Mouse (Mus musculus) lung, postnatal 0 days (tissue): ENCODE results near the gene Pgbd5. TPM values are rescaled to one million over a fixed set of nuclear protein-coding genes. Genes with fewer than 3 reads are reported as not detected.

ENCODE experiments used
- ATAC-seq: fragments of 200-750 bp; cut with Nextera tagmentation; 2 replicates; pipeline ENCODE4 v1.8.0; 2017; ENCODE audit warnings: moderate library complexity
- DNase-seq: peaks from one replicate; pipeline ENCODE4 v3.0.0-alpha.2; 2016; ENCODE audit warnings: low spot score
- H3K27ac ChIP-seq: fragments of 300-500 bp; sonication (generic); 2 replicates; pipeline ENCODE4 v1.5.1; 2014; ENCODE audit warnings: antibody characterized with exemption, mild to moderate bottlenecking, low read length, mixed read lengths
- H3K27me3 ChIP-seq: fragments of 300-500 bp; sonication (generic); replicated peaks from 2 replicates; pipeline ENCODE4 v1.6.1; 2014; ENCODE audit warnings: low read length, mixed read lengths; ENCODE audit not compliant: insufficient read depth
- H3K36me3 ChIP-seq: fragments of 300-500 bp; sonication (generic); 2 replicates; pipeline ENCODE4 v1.6.1; 2014; ENCODE audit warnings: low read length, mixed read lengths; ENCODE audit not compliant: insufficient read depth
- H3K4me1 ChIP-seq: fragments of 300-500 bp; sonication (generic); 2 replicates; pipeline ENCODE4 v1.6.1; 2014; ENCODE audit warnings: antibody characterized with exemption, low read depth, low read length, mixed read lengths; ENCODE audit not compliant: insufficient read depth
- H3K4me2 ChIP-seq: fragments of 300-500 bp; sonication (generic); replicated peaks from 2 replicates; pipeline ENCODE4 v1.6.1; 2014; ENCODE audit warnings: low read depth, mild to moderate bottlenecking, low read length, moderate library complexity, mixed read lengths
- H3K4me3 ChIP-seq: fragments of 300-500 bp; sonication (generic); 2 replicates; pipeline ENCODE4 v1.5.1; 2014; ENCODE audit warnings: low read depth, low read length
- H3K9ac ChIP-seq: fragments of 300-500 bp; sonication (generic); replicated peaks from 2 replicates; pipeline ENCODE4 v1.6.1; 2014; ENCODE audit warnings: low read depth, mild to moderate bottlenecking
- H3K9me3 ChIP-seq: fragments of 300-500 bp; sonication (generic); 2 replicates; pipeline ENCODE4 v1.6.1; 2016; ENCODE audit warnings: low read length, mixed read lengths
- CTCF ChIP-seq: IDR thresholded peaks from 2 replicates; pipeline ENCODE4 v1.5.1; 2016; ENCODE audit warnings: antibody characterized with exemption, mild to moderate bottlenecking
- EP300 ChIP-seq: IDR thresholded peaks from 2 replicates; pipeline ENCODE4 v1.6.1; 2016; ENCODE audit warnings: antibody characterized with exemption, mild to moderate bottlenecking, control low read depth
- WGBS: fragments of 180-500 bp; shearing (Covaris S2); extraction: QIAGEN DNeasy Blood & Tissue Kit; methylation state at CpG from one replicate; pipeline ENCODE4 v1.1.7; 2014; 5-methylcytosine and 5-hydroxymethylcytosine counted together
- polyA plus RNA-seq: library from polyadenylated mRNA; unstranded; fragments of >200 nt; fragmentation: Nextera tagmentation; extraction: Ambion mirVana; gene quantifications from 2 replicates; pipeline ENCODE4 v1.2.1, GENCODE M21; 2015

The Pgbd5 gene
- polyA plus RNA-seq, 1 experiment from 2014 or later = 5.6 TPM

DNA sequence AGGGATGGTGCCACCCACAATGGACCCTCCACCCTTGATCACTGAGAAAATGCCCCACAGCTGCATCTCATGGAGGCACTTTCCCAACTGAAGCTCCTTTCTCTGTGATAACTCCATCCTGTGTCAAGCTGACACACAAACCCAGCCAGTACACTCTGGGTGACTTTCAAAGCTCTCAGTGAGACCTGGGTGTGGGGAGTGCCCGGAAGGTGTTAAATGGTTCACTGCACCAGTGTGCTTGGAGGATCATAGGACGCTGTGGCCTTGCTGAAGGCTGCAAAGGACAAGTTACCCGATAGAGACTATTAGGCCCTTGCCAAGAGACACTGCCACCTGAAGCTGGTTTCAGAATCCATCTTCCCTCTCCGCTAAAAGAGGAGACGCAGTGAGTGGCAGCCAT lies 36.2 kb upstream of the Pgbd5 start:
- TF ChIP-seq EP300 (no peak), CTCF (no peak)
- no peak overlapping the region for H3K9ac ChIP-seq
- H3K4me1 ChIP-seq = no peaks in the 10 kb centered on the region
- H3K4me3 ChIP-seq = no peak overlapping the region
- no peaks in the 10 kb centered on the region for H3K36me3 ChIP-seq
- no peaks in the 10 kb centered on the region for H3K9me3 ChIP-seq
- H3K4me2 ChIP-seq = no peak overlapping the region
- H3K27ac ChIP-seq = no peak overlapping the region
- DNase-seq (no peak), ATAC-seq (no peak)
- H3K27me3 ChIP-seq = no peaks in the 10 kb centered on the region
- 78% methylated on average over 5 of the region's 5 CpGs for WGBS

DNA sequence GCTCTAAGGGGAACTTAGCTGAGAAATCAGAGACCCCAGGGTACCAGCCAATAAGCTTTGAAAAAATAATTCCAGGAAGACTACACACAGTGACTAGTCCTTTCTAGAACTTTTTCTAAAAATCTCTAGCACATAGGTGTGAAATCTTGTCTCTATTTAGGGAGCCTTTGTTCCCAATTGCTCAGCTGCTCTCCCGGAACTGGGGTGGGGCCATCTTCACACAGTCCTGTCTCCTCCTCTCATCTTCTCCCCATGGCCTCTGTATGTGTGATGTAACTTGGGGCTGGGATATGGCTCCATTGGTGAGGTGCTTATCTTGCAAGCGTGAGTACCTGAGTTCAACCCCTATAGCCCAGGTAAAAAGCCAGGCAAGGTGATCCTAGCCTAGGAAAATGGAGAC lies 25.2 kb upstream of the Pgbd5 start:
- H3K9me3 ChIP-seq = no peaks in the 10 kb centered on the region
- 58% methylated on average over 2 of the region's 2 CpGs for whole genome bisulfite sequencing
- H3K4me1 ChIP-seq = no peaks in the 10 kb centered on the region
- ATAC-seq (no peak), DNase-seq (no peak)
- TF ChIP-seq CTCF = no peak
- no peak for TF ChIP-seq EP300
- H3K4me2 ChIP-seq = no peak overlapping the region
- no peaks in the 10 kb centered on the region for H3K36me3 ChIP-seq
- H3K9ac ChIP-seq = no peak overlapping the region
- no peaks in the 10 kb centered on the region for H3K27me3 ChIP-seq
- H3K27ac ChIP-seq = no peak overlapping the region
- H3K4me3 ChIP-seq = no peak overlapping the region

DNA sequence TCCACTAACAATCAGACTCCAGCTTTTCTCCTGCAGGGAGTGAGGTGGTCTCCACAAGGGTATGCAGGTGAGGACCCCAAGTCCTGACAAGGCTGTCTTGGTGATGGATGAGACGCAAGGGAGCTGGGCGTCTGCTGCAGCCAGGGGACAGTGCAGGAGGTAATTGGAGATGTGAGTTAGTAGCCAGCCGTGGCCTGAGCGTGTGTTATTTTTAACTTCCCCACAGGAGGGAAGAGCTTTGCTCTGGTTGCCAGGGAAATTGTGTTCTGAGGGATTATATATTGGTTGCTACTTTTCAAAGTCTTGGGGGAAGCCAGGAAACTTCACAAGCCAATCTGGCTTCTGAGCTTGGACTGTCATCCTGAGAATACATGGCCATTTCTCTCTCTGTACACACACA lies 23.7 kb upstream of the Pgbd5 start:
- no peak for ATAC-seq
- Histone ChIP-seq H3K27me3 (no peaks in the 10 kb centered on the region), H3K4me3 (no peak overlapping the region), H3K27ac (no peak overlapping the region), H3K9me3 (no peaks in the 10 kb centered on the region), H3K36me3 (no peaks in the 10 kb centered on the region), H3K4me2 (no peak overlapping the region), H3K9ac (no peak overlapping the region), H3K4me1 (no peaks in the 10 kb centered on the region)
- no peak for DNase-seq
- TF ChIP-seq CTCF (no peak), EP300 (no peak)
- 24% methylated on average over 4 of the region's 4 CpGs for WGBS

DNA sequence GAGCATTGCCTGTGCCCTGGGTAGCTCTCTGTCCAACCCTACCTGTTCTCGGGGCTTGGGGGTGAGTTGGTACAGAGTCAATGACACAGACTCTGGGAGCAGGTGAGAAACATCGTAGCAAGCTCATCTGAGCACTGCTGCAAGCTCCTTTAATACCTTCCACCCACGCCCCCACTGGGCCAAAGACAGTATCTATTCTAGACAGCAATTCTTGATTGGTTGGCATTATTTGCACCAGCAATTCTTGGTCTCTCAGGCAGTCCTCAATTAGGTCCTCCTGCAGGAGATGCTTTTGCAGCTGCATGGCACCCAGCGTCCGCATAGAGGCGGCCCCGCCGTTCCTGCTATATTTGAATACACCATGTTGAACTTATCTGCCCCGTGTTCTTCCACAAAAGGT lies 22.7 kb upstream of the Pgbd5 start:
- H3K4me3 ChIP-seq = no peak overlapping the region
- DNase-seq (no peak), ATAC-seq (no peak)
- TF ChIP-seq CTCF (no peak), EP300 (no peak)
- no peak overlapping the region for H3K4me2 ChIP-seq
- no peaks in the 10 kb centered on the region for H3K4me1 ChIP-seq
- no peaks in the 10 kb centered on the region for H3K9me3 ChIP-seq
- H3K36me3 ChIP-seq = no peaks in the 10 kb centered on the region
- no peak overlapping the region for H3K27ac ChIP-seq
- WGBS = 80% methylated on average over 9 of the region's 9 CpGs
- no peak overlapping the region for H3K9ac ChIP-seq
- no peaks in the 10 kb centered on the region for H3K27me3 ChIP-seq

DNA sequence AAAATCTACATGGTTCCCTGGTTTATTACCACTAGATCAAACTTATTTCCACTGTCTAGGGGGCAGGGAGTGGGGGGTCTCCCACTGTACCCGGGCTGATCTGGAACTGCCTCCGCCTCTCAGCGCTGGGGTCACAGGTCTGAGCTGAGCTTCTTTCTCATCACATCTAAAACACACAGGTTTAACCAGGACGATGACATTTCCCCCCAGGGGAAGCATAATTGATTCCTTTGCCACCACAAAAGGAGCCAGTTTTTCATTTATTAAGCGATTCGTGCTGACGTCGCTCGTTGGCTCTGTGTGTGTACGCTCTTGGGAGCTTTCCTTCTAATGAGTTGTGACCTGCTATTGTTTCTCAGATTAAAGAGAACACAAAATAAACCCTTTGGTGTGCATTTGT lies 21.6 kb upstream of the Pgbd5 start:
- Histone ChIP-seq H3K9me3 (no peaks in the 10 kb centered on the region), H3K4me1 (no peaks in the 10 kb centered on the region), H3K27me3 (no peaks in the 10 kb centered on the region), H3K4me2 (no peak overlapping the region), H3K27ac (no peak overlapping the region), H3K9ac (no peak overlapping the region), H3K4me3 (no peak overlapping the region), H3K36me3 (no peaks in the 10 kb centered on the region)
- WGBS = 75% methylated on average over 10 of the region's 10 CpGs
- TF ChIP-seq EP300 = no peak
- TF ChIP-seq CTCF = no peak
- ATAC-seq = no peak
- no peak for DNase-seq

DNA sequence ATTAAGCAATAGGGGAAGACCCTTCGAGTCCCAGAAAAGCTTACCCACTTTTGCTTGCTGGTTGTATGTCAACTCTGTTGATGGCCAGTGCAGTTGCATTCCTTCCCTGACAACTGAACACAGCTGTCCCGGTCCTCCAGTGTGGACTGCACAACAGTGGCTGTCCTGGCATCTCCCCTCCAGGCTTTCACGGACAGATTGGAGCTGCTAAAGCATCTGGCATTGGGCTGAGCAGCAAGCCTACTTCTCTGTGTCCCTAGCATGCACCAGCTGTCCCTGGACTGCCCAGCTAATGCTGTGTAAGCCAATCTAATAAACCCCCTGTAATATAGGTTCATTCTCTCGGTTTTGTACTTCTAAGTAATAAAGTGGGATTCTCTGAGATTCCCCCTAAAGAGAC lies 21.2 kb upstream of the Pgbd5 start:
- DNase-seq (peak; percentile 75), ATAC-seq (peak; percentile 83)
- Histone ChIP-seq H3K4me1 (no peaks in the 10 kb centered on the region), H3K27ac (no peak overlapping the region), H3K36me3 (no peaks in the 10 kb centered on the region), H3K27me3 (no peaks in the 10 kb centered on the region), H3K9me3 (no peaks in the 10 kb centered on the region), H3K4me2 (no peak overlapping the region), H3K9ac (no peak overlapping the region), H3K4me3 (no peak overlapping the region)
- TF ChIP-seq CTCF = no peak
- no peak for TF ChIP-seq EP300
- 54% methylated on average over 4 of the region's 4 CpGs for WGBS

DNA sequence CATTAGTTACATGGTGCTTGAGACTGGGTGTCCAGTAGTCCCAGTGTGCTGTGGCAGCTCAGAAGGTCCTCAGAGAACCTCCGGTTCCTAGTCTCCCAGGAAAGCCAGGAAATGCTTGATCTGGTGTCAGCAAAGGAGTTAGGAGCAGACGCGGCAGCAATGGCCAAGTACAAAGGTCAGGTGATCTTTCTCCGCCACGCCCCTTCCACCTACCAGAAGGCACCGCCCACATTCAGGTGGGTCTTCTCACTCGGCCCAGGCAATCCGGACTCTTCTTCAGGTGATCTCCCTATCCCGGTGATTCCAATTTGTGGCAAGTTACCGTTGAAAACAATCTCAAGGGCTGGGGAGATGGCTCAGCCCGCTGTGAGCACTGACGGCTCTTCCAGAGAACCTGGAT lies 20.2 kb upstream of the Pgbd5 start:
- Histone ChIP-seq H3K36me3 (no peaks in the 10 kb centered on the region), H3K9ac (no peak overlapping the region), H3K4me3 (no peak overlapping the region), H3K27me3 (no peaks in the 10 kb centered on the region), H3K9me3 (no peaks in the 10 kb centered on the region), H3K27ac (no peak overlapping the region), H3K4me1 (no peaks in the 10 kb centered on the region), H3K4me2 (no peak overlapping the region)
- no peak for TF ChIP-seq CTCF
- TF ChIP-seq EP300 = no peak
- 28% methylated on average over 12 of the region's 12 CpGs for WGBS
- ATAC-seq = no peak
- no peak for DNase-seq
